Mouse (Mus musculus) hindbrain, embryonic 12.5 days (tissue): ENCODE measurements around the gene Pla2g6. TPM values are rescaled to one million over a fixed set of nuclear protein-coding genes. Genes with fewer than 3 reads are reported as not detected.

Experiments
- ATAC-seq: fragments of 200-750 bp; cut with Nextera tagmentation; 2 replicates; pipeline ENCODE4 v1.8.0; 2017; ENCODE audit warnings: moderate TSS enrichment; ENCODE audit not compliant: low FRiP score
- H3K27ac ChIP-seq: fragments of 300-500 bp; sonication (generic); 2 replicates; pipeline ENCODE4 v1.5.1; 2016; ENCODE audit warnings: mild to moderate bottlenecking
- H3K27me3 ChIP-seq: fragments of 300-500 bp; sonication (generic); 2 replicates; pipeline ENCODE4 v1.6.1; 2016; ENCODE audit warnings: mild to moderate bottlenecking
- H3K36me3 ChIP-seq: fragments of 300-500 bp; sonication (generic); 2 replicates; pipeline ENCODE4 v1.6.1; 2016; ENCODE audit warnings: mild to moderate bottlenecking
- H3K4me1 ChIP-seq: fragments of 300-500 bp; sonication (generic); 2 replicates; pipeline ENCODE4 v1.6.1; 2016
- H3K4me2 ChIP-seq: fragments of 300-500 bp; sonication (generic); replicated peaks from 2 replicates; pipeline ENCODE4 v1.6.1; 2016; ENCODE audit warnings: mild to moderate bottlenecking
- H3K4me3 ChIP-seq: fragments of 300-500 bp; sonication (generic); 2 replicates; pipeline ENCODE4 v1.5.1; 2016; ENCODE audit warnings: mild to moderate bottlenecking
- H3K9ac ChIP-seq: fragments of 300-500 bp; sonication (generic); 2 replicates; pipeline ENCODE4 v1.6.1; 2016; ENCODE audit warnings: mild to moderate bottlenecking, moderate library complexity
- H3K9me3 ChIP-seq: fragments of 300-500 bp; sonication (generic); replicated peaks from 2 replicates; pipeline ENCODE4 v1.6.1; 2016; ENCODE audit warnings: mild to moderate bottlenecking
- WGBS: fragments of 180-500 bp; shearing (Covaris S2); methylation state at CpG from one replicate; pipeline ENCODE4 v1.1.7; 2016; 5-methylcytosine and 5-hydroxymethylcytosine counted together
- polyA plus RNA-seq: library from polyadenylated mRNA; unstranded; fragments of >200 nt; fragmentation: Nextera tagmentation; extraction: Ambion mirVana; gene quantifications from 2 replicates; pipeline ENCODE4 v1.2.1, GENCODE M21; 2016

Gene Pla2g6
- polyA plus RNA-seq, 1 experiment from 2014 or later: 36.5 TPM

DNA sequence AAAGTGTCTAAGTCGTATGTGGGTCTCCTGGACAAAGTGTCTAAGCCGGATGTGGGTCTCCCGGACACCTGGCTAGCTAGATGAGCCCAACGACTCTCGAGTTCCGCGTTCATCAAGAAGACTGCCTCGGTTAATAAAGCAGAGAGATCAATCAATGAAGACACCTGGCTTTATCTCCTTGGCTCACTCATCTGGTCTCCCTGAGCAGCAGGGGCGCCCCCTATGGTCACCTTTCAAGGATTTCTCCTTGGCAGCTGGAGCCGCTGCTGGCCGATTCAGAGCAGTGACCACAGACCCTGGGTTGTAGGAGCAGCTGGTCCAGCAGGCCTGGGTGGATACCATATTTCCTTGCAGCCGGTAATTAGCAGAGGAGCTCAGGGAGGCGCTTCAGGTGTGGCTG lies 65.8 kb downstream of the Pla2g6 start:
- Histone ChIP-seq H3K9ac (no peak overlapping the region), H3K36me3 (no peaks in the 10 kb centered on the region), H3K9me3 (no peaks in the 10 kb centered on the region), H3K4me2 (peak overlapping the region; percentile 100; the same call in 1 of the 2 replicates), H3K4me1 (peaks cover 13% of the 10 kb centered on the region), H3K4me3 (no peak overlapping the region), H3K27ac (no peak overlapping the region), H3K27me3 (peaks cover 72% of the 10 kb centered on the region)
- WGBS: 19% methylated on average over 13 of the region's 13 CpGs
- ATAC-seq: no peak

GRCm38 (mm10) chr15:79261757-79262156 lies 66.4 kb downstream of the Pla2g6 start:
- Histone ChIP-seq H3K27me3 (peaks cover 68% of the 10 kb centered on the region), H3K27ac (no peak overlapping the region), H3K9me3 (no peaks in the 10 kb centered on the region), H3K4me2 (peak overlapping the region; percentile 100), H3K9ac (peak overlapping the region; percentile 72), H3K4me1 (peaks cover 13% of the 10 kb centered on the region), H3K4me3 (peak overlapping the region; percentile 68), H3K36me3 (no peaks in the 10 kb centered on the region)
- ATAC-seq: peak; percentile 42; the same call in 1 of the 2 replicates
- WGBS: under 1% methylated on average over 27 of the region's 28 CpGs

DNA sequence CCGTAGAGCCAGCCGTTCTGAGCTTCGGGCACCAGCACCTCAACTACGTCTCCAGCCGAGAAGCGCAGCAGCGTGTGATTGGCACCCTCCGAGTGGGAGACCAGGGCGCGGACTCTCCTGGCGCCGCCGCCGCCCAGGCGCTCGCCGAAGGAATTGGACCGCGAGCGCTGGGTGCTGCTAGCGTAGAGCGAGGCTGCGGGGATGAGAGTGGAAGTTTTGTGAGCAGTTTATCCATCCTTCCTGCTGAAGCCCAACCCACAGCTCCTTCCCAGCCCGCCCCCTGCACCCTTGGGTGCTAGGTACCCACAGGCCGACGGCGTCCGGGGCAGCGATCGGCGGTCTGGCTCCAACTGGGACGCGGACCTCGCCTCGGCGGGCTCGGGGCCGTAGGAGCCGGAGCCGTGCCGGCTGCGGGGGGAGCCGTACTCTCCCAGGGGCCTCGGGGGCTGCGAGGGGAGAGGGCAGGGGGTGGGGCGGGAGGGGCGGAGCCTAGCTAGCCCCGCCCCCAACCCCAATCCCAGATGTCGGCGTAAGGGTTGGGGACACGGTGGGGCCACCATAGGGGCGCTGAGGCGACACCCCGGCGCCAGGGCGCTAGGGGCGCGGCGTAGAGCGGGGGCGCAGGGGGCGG lies 67.0 kb downstream of the Pla2g6 start:
- Histone ChIP-seq H3K4me3 (peak overlapping the region; percentile 68), H3K4me1 (peaks cover 13% of the 10 kb centered on the region), H3K27me3 (peaks cover 67% of the 10 kb centered on the region), H3K9me3 (no peaks in the 10 kb centered on the region), H3K36me3 (no peaks in the 10 kb centered on the region), H3K9ac (peak overlapping the region; percentile 72), H3K4me2 (peak overlapping the region; percentile 100), H3K27ac (no peak overlapping the region)
- peak; percentile 51 for ATAC-seq
- WGBS: 1% methylated on average over 60 of the region's 62 CpGs

- 31% methylated on average over 17 of the region's 17 CpGs for WGBS
- no peak for ATAC-seq
- Histone ChIP-seq H3K4me1 (peaks cover 13% of the 10 kb centered on the region), H3K27me3 (peaks cover 74% of the 10 kb centered on the region), H3K4me2 (no peak overlapping the region), H3K27ac (no peak overlapping the region), H3K4me3 (no peak overlapping the region), H3K9ac (no peak overlapping the region), H3K9me3 (no peaks in the 10 kb centered on the region), H3K36me3 (no peaks in the 10 kb centered on the region)
Measured at GRCm38 (mm10) chr15:79258521-79258920, 69.7 kb downstream of the Pla2g6 start.

DNA sequence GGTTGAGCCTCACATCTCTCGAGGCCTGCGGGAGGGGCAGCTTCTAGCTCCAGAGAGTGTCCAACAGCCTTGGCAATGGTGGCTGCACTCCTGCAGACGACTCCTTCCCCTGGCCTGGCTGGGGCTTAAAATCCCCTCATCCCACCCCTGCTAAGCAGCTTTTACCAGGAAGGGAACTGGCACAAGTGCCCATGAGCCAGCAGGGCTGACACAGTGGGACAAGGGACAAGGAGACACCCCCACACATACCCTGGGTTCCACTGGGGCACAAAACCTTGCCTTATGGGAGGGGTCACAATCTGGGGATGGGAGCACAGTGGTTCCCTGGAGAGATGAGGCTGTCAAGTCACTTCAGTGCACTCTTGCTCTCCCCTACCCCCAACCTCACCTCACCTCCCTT lies 73.5 kb downstream of the Pla2g6 start, which contains the start of gene Slc16a8:
TSS of gene Slc16a8 (minus strand) at position 101 of the 400 bp plus-strand sequence.
- no peak for ATAC-seq
- H3K4me2 ChIP-seq: no peak within 1 kb of the TSS
- H3K9ac ChIP-seq: no peak within 1 kb of the TSS
- no peak within 1 kb of the TSS for H3K27ac ChIP-seq
- WGBS: 27% methylated on average over 3 of the region's 3 CpGs
- H3K4me1 ChIP-seq: peaks cover 11% of the 10 kb centered on the region
- no peak within 1 kb of the TSS for H3K4me3 ChIP-seq
- peaks cover 71% of the 10 kb centered on the region for H3K27me3 ChIP-seq
- H3K36me3 ChIP-seq: peaks cover under 1% of the 10 kb centered on the region; the same call in 1 of the 2 replicates
- no peaks in the 10 kb centered on the region for H3K9me3 ChIP-seq

DNA sequence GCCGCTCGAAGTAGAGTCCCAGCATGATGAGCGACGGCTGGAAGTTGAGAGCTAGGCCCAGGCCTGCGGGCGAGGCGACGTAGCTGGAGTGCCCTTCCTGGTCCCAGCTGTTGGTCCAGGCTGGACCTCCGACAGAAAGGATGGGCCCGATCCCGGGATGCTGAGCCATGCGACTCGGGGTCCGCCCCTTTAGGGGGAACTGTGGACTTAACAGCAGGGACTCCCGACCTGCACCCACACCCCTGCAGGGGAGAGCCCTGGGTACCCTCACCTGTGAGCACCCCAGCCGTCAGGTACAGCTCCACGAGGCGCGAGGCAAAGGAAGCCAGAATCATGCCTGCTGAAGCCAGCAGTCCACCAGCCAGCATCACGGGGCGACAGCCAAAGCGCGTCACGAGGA lies 75.6 kb downstream of the Pla2g6 start:
- Histone ChIP-seq H3K4me1 (peaks cover 11% of the 10 kb centered on the region), H3K9me3 (no peaks in the 10 kb centered on the region), H3K36me3 (peaks cover 20% of the 10 kb centered on the region), H3K27ac (no peak overlapping the region), H3K4me3 (peak overlapping the region; percentile 37), H3K9ac (peak overlapping the region; percentile 51), H3K4me2 (peak overlapping the region; percentile 72), H3K27me3 (peaks cover 55% of the 10 kb centered on the region)
- ATAC-seq: peak; percentile 43; the same call in 1 of the 2 replicates
- 31% methylated on average over 24 of the region's 24 CpGs for WGBS

DNA sequence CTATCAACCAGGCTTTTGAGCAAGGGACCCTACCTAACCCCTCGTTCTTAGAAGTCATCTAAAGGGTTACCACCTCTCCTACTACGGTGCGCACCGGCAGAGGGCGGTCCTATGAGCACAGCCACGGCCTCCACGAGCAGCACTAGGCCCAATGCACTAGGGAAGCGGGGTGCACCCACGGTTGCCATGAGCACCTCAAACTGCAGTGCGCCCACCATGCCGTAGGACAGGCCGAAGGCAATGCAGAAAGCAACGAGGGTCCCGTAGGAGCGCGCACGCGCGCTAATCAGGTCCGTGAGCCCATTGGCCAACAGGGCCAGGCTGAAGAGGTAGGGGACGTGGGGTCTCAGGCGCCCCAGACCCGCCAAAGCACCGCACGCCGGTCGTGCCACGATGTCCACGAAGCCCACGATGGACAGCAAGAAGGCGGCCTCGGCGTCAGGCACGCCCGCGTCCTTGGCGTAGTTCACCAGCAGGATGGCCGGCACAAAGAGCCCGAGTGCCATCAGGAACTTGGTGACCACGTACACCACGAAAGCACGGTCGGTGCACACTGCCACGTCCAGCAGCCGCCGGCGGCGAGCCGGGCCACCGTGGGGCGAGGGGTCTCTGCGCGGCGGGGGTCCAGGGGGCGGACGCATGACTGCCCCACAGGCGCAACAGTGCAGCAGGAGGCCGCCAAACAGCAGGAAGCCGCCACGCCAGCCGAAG lies 76.3 kb downstream of the Pla2g6 start:
- Histone ChIP-seq H3K9me3 (no peaks in the 10 kb centered on the region), H3K27ac (no peak overlapping the region), H3K36me3 (peaks cover 24% of the 10 kb centered on the region), H3K27me3 (peaks cover 55% of the 10 kb centered on the region), H3K4me3 (peak overlapping the region; percentile 37), H3K4me1 (peaks cover 11% of the 10 kb centered on the region), H3K4me2 (peak overlapping the region; percentile 72), H3K9ac (peak overlapping the region; percentile 51)
- peak; percentile 54 for ATAC-seq
- WGBS: 2% methylated on average over 60 of the region's 61 CpGs

DNA sequence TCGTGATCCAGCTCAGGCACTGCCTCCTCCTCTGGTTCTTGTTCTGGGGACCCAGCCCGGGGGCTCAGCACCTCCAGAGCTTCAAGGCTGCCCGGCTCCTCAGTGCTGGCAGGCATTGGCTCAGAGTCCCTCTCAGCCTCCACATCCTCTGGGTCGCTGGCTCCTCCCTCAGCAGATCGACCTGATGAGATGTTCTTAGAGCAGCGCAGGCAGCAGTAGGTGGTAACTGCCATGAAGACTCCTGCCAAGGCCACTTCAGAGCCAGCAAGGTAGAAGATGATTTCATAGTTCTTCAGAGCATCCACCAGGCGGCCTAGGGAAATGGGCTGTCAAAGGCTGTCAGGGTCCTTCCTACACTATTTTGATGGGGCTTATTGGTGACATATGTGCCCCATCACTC lies 77.0 kb downstream of the Pla2g6 start:
- no peak overlapping the region for H3K4me2 ChIP-seq
- H3K4me3 ChIP-seq: no peak overlapping the region
- H3K9me3 ChIP-seq: no peaks in the 10 kb centered on the region
- no peak for ATAC-seq
- no peak overlapping the region for H3K9ac ChIP-seq
- no peak overlapping the region for H3K27ac ChIP-seq
- H3K36me3 ChIP-seq: peaks cover 32% of the 10 kb centered on the region
- peaks cover 55% of the 10 kb centered on the region for H3K27me3 ChIP-seq
- 59% methylated on average over 7 of the region's 7 CpGs for WGBS
- H3K4me1 ChIP-seq: peaks cover 11% of the 10 kb centered on the region

- Histone ChIP-seq H3K27me3 (peaks cover 50% of the 10 kb centered on the region), H3K4me2 (no peak overlapping the region), H3K36me3 (peaks cover 41% of the 10 kb centered on the region), H3K9ac (no peak overlapping the region), H3K4me3 (no peak overlapping the region), H3K4me1 (peaks cover 11% of the 10 kb centered on the region), H3K9me3 (no peaks in the 10 kb centered on the region), H3K27ac (no peak overlapping the region)
- 83% methylated on average over 2 of the region's 2 CpGs for WGBS
- ATAC-seq: no peak
Measured at GRCm38 (mm10) chr15:79250236-79250635, 78.0 kb downstream of the Pla2g6 start.

DNA sequence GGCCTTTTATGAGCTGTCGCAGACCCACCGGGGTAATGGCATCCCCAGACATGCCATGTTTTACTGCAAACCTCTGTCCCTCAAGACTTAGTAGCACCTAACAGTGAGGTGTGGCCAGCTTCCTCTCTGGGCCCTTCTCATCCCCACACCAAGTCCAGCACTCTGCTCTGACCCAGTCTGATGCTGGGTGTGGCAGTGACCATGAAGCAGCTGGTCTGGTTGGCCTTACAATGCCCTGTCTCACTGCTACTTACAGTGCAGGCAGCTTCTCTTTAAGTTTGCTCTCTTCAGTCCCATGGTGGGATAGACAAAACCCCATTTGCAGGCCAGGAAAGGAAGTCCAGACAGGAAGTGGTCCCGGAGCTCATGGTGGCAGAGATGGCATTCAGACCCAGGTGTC lies 82.9 kb downstream of the Pla2g6 start:
- Histone ChIP-seq H3K27ac (no peak overlapping the region), H3K27me3 (peaks cover 3% of the 10 kb centered on the region), H3K4me1 (peaks cover 5% of the 10 kb centered on the region; the same call in 1 of the 2 replicates), H3K4me2 (no peak overlapping the region), H3K9ac (no peak overlapping the region), H3K4me3 (no peak overlapping the region), H3K36me3 (peaks cover 68% of the 10 kb centered on the region), H3K9me3 (no peaks in the 10 kb centered on the region)
- WGBS: 93% methylated on average over 3 of the region's 3 CpGs
- ATAC-seq: no peak

GRCm38 (mm10) chr15:79244071-79244893 lies 83.9 kb downstream of the Pla2g6 start:
- H3K9ac ChIP-seq: no peak overlapping the region
- H3K9me3 ChIP-seq: no peaks in the 10 kb centered on the region
- no peak overlapping the region for H3K4me2 ChIP-seq
- WGBS: 72% methylated on average over 7 of the region's 7 CpGs
- H3K27ac ChIP-seq: no peak overlapping the region
- H3K4me3 ChIP-seq: no peak overlapping the region
- H3K4me1 ChIP-seq: peaks cover 5% of the 10 kb centered on the region; the same call in 1 of the 2 replicates
- peaks cover 74% of the 10 kb centered on the region for H3K36me3 ChIP-seq
- no peak for ATAC-seq
- H3K27me3 ChIP-seq: no peaks in the 10 kb centered on the region; the same call in 1 of the 2 replicates
